Mouse (Mus musculus) midbrain, embryonic 14.5 days (tissue): ENCODE measurements around the gene Rbfox2. TPM values are rescaled to one million over a fixed set of nuclear protein-coding genes. Genes with fewer than 3 reads are reported as not detected.

Experiments
- ATAC-seq: fragments of 200-750 bp; cut with Nextera tagmentation; 2 replicates; pipeline ENCODE4 v1.8.0; 2017; ENCODE audit warnings: moderate number of reproducible peaks, moderate library complexity; ENCODE audit not compliant: low FRiP score, low TSS enrichment
- DNase-seq: peaks from one replicate; pipeline ENCODE4 v3.0.0-alpha.2; 2015
- H3K27ac ChIP-seq: fragments of 300-500 bp; sonication (generic); replicated peaks from 2 replicates; pipeline ENCODE4 v1.5.1; 2014; ENCODE audit warnings: mild to moderate bottlenecking, low read depth, low read length, moderate library complexity
- H3K27me3 ChIP-seq: fragments of 300-500 bp; sonication (generic); 2 replicates; pipeline ENCODE4 v1.6.1; 2014; ENCODE audit warnings: low read length, control low read depth, mixed read lengths; ENCODE audit not compliant: control insufficient read depth, insufficient read depth
- H3K36me3 ChIP-seq: fragments of 300-500 bp; sonication (generic); 2 replicates; pipeline ENCODE4 v1.6.1; 2014; ENCODE audit warnings: low read length, control low read depth; ENCODE audit not compliant: control insufficient read depth, insufficient read depth
- H3K4me1 ChIP-seq: fragments of 300-500 bp; sonication (generic); 2 replicates; pipeline ENCODE4 v1.6.1; 2014; ENCODE audit warnings: mild to moderate bottlenecking, antibody characterized with exemption, low read length, control low read depth; ENCODE audit not compliant: control insufficient read depth, insufficient read depth
- H3K4me2 ChIP-seq: fragments of 300-500 bp; sonication (generic); 2 replicates; pipeline ENCODE4 v1.6.1; 2014; ENCODE audit warnings: mild to moderate bottlenecking, low read length, moderate library complexity
- H3K4me3 ChIP-seq: fragments of 300-500 bp; sonication (generic); replicated peaks from 2 replicates; pipeline ENCODE4 v1.5.1; 2014; ENCODE audit warnings: low read depth, low read length
- H3K9ac ChIP-seq: fragments of 300-500 bp; sonication (generic); replicated peaks from 2 replicates; pipeline ENCODE4 v1.6.1; 2014; ENCODE audit warnings: mild to moderate bottlenecking, low read length, moderate library complexity
- H3K9me3 ChIP-seq: fragments of 300-500 bp; sonication (generic); 2 replicates; pipeline ENCODE4 v1.6.1; 2016; ENCODE audit warnings: low read length, control low read depth, mixed read lengths; ENCODE audit not compliant: control insufficient read depth
- WGBS: fragments of 180-500 bp; shearing (Covaris S2); extraction: QIAGEN DNeasy Blood & Tissue Kit; methylation state at CpG from one replicate; pipeline ENCODE4 v1.1.7; 2014; 5-methylcytosine and 5-hydroxymethylcytosine counted together
- polyA plus RNA-seq: library from polyadenylated mRNA; unstranded; fragments of >200 nt; fragmentation: Nextera tagmentation; extraction: Ambion mirVana; gene quantifications from 2 replicates; pipeline ENCODE4 v1.2.1, GENCODE M21; 2014

Rbfox2 gene
- polyA plus RNA-seq, 1 experiment from 2014 or later: 195 TPM

DNA sequence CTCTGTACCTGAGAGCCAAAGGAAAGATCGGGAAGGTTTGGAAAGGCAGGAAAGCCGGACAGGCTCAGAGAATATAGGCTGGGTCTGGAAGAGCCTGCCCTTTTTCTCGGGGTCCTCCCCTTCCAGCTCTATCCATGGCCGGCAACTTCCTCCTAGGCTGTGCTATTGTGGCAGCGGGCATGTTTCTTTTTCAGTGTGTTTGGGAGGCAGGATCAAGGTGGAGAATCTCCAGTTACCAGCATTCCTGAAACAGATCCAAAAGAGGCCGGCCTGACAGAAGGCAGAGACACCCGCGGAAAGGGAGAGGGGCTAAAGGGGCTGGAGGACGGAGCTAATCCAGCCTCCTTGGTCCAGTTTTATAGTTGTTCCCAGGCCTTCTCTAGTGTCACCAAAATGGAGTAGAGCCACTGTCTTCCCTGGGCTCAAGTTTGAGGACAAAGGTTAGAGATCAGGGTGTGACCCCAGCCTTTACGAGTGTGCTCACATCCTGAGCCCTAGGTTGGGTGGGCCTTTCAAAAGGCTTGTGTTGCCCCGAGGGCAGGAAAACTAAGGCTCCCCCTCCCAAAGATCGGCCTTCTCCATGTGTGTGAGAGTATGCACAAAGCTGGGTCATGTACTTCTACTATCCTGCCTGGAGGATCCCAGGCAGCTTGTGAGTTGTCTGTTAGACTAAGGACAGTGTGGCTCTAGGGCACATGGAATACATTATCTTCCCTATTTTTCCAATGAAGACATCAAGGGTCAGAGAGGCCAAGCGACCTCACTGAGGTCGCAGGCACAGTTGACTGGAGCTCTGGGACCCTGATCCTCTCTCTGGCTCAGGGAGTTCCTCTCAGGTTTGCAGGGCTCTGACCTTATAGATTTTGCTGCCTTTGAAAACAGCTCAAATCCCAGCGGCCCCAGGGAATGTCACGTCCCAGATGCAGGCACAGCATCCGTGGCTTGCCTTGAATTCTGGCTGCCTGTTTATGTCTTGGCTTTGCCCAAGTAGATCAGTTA, 37.6 kb upstream of the Rbfox2 start:
- no peaks in the 10 kb centered on the region for H3K9me3 ChIP-seq
- no peak overlapping the region for H3K9ac ChIP-seq
- peak overlapping the region; percentile 55 for H3K27ac ChIP-seq
- peaks cover 18% of the 10 kb centered on the region for H3K4me1 ChIP-seq
- no peaks in the 10 kb centered on the region for H3K27me3 ChIP-seq
- 44% methylated on average over 17 of the region's 17 CpGs for WGBS
- no peak for ATAC-seq
- H3K4me3 ChIP-seq: no peak overlapping the region
- H3K36me3 ChIP-seq: no peaks in the 10 kb centered on the region
- no peak for DNase-seq
- H3K4me2 ChIP-seq: peak overlapping the region; percentile 39

DNA sequence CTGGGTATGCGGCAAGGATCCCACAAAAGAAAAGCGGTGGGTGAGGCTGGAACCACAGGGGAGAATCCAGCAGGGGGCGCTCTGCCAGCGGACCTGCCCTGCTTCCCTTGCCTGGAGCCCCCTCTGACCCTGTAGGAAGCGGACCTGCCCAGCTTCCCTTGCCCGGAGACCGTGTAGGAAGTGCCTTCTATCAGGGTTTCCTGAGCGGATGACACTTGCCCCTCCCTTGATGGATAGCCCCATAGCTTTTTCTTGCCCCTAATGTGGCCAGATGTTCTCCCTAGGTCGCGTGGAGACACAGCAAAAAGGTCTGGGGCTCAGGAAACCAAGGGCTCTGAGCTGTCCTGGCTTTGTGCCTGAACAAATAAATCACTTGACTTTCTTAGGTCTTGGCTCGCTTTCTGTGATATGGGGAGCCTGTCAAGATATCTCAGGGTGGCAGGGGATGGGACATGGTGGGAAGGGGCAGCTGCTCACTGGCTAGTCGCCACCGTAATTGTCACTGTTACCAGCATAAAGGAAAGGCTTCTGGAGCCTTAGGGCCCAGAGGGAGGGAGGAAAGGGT, 36.8 kb upstream of the Rbfox2 start:
- H3K4me3 ChIP-seq: peak overlapping the region; percentile 11; the same call in 1 of the 2 replicates
- H3K9me3 ChIP-seq: no peaks in the 10 kb centered on the region
- peak overlapping the region; percentile 55 for H3K27ac ChIP-seq
- peak overlapping the region; percentile 39 for H3K4me2 ChIP-seq
- no peaks in the 10 kb centered on the region for H3K36me3 ChIP-seq
- DNase-seq (peak; percentile 82), ATAC-seq (peak; percentile 46; the same call in 1 of the 2 replicates)
- peaks cover 18% of the 10 kb centered on the region for H3K4me1 ChIP-seq
- no peaks in the 10 kb centered on the region for H3K27me3 ChIP-seq
- H3K9ac ChIP-seq: peak overlapping the region; percentile 46; the same call in 1 of the 2 replicates
- WGBS: 9% methylated on average over 13 of the region's 13 CpGs

DNA sequence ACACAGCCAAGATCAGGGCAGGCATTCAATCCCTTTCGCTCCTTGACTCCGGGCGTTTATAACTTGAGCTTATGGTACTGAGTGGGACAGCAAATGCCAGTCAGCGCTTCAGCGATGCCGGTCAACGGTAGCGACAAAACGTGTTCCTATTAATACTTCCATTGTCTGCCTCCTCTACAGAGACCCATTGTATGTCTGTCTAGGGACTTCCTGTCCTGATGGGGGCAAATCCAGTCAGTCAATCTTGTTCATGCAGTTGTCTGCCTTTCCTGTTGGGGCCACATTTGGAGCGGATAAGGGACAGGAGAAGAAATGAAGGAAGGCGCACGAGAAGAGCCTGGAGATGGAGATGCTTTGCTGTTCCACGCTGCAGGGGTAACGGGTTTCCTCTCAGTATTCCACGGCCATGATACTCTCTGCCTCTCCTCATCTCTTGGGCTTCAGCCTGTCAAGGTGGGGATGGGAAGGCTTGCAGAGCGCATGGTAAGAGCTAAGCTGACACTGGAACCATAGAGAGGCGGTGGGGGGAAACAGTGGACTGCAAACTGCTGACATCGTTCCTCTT, 36.2 kb upstream of the Rbfox2 start:
- Histone ChIP-seq H3K9me3 (no peaks in the 10 kb centered on the region), H3K36me3 (no peaks in the 10 kb centered on the region), H3K27ac (peak overlapping the region; percentile 38; the same call in 1 of the 2 replicates), H3K27me3 (no peaks in the 10 kb centered on the region), H3K4me1 (peaks cover 18% of the 10 kb centered on the region), H3K4me2 (peak overlapping the region; percentile 39), H3K9ac (peak overlapping the region; percentile 46; the same call in 1 of the 2 replicates), H3K4me3 (peak overlapping the region; percentile 11; the same call in 1 of the 2 replicates)
- peak; percentile 6; the same call in 1 of the 2 replicates for ATAC-seq
- WGBS: 24% methylated on average over 18 of the region's 18 CpGs
- DNase-seq: no peak

DNA sequence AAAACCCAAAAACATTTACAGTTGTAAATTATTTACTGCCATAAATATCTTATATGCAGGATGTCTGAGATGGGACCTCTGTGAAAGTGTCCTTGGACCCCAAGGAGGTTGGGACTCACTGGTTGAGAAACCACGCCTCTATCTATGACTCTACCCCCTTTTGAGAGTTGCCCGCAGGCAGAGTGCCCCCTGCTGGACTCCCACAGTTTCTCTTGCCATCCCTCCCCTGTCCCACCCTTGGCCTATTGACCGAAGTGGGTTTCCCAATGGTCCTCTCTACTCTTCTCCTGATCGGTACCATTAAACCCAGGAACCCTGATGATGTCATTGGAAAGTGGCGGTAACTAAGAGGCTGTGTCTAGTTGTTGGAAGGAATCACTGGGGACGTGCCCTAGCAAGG, 35.2 kb upstream of the Rbfox2 start:
- Histone ChIP-seq H3K9me3 (no peaks in the 10 kb centered on the region), H3K4me1 (peaks cover 18% of the 10 kb centered on the region), H3K36me3 (no peaks in the 10 kb centered on the region), H3K27ac (no peak overlapping the region), H3K9ac (no peak overlapping the region), H3K4me3 (no peak overlapping the region), H3K4me2 (no peak overlapping the region), H3K27me3 (no peaks in the 10 kb centered on the region)
- no peak for DNase-seq
- ATAC-seq: no peak
- 91% methylated on average over 6 of the region's 6 CpGs for WGBS

DNA sequence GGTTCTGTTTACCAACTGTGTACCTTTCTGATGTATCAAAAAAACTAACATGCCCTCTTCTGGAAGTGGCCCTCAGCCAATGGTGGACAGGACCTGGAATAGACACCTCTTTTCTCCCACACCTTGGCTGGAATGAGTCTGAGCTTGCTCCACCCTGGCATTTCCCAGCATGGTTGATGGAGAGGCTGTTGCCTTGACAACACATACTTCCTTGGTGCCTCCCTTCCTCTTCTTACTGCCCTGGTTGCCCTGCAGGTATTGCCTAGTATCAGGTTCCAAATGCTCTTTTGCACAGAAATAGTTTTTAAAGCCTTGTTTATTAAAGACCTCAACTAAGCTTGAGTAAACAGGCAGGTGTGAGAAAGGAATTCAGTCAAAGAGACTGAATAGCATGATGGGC, 33.8 kb upstream of the Rbfox2 start:
- no peak overlapping the region for H3K4me3 ChIP-seq
- DNase-seq (no peak), ATAC-seq (no peak)
- no peak overlapping the region for H3K4me2 ChIP-seq
- no peaks in the 10 kb centered on the region for H3K27me3 ChIP-seq
- peaks cover 22% of the 10 kb centered on the region for H3K4me1 ChIP-seq
- H3K36me3 ChIP-seq: no peaks in the 10 kb centered on the region
- no peaks in the 10 kb centered on the region for H3K9me3 ChIP-seq
- H3K9ac ChIP-seq: no peak overlapping the region
- no peak overlapping the region for H3K27ac ChIP-seq

DNA sequence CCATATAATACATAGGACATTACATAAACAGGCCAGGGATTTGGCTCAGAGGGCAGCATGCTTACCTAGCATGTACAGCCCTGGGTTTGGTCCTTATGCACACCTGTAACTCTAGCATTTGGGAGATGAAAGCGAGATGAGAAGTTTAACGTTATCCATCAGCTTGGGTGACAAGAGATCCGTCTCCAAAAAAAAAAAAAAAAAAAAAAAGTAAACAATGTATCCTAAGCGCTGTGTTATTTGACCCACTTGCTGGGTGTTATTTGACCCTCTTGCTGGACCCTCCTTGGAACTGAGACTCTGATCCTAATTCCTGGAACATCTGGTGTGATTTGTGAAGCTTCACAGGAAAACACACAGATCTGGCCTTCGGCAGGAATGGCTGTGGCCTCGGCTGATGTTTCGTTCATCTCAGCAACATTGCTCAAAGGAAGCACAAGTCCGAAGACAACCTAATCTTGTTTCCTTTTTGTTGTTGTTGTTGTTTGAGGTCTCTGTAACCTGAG, 32.2 kb upstream of the Rbfox2 start:
- DNase-seq: no peak
- H3K9ac ChIP-seq: no peak overlapping the region
- no peaks in the 10 kb centered on the region for H3K27me3 ChIP-seq
- 87% methylated on average over 8 of the region's 8 CpGs for WGBS
- H3K4me2 ChIP-seq: no peak overlapping the region
- ATAC-seq: no peak
- no peak overlapping the region for H3K4me3 ChIP-seq
- H3K36me3 ChIP-seq: no peaks in the 10 kb centered on the region
- H3K4me1 ChIP-seq: peaks cover 14% of the 10 kb centered on the region
- H3K9me3 ChIP-seq: no peaks in the 10 kb centered on the region
- no peak overlapping the region for H3K27ac ChIP-seq

DNA sequence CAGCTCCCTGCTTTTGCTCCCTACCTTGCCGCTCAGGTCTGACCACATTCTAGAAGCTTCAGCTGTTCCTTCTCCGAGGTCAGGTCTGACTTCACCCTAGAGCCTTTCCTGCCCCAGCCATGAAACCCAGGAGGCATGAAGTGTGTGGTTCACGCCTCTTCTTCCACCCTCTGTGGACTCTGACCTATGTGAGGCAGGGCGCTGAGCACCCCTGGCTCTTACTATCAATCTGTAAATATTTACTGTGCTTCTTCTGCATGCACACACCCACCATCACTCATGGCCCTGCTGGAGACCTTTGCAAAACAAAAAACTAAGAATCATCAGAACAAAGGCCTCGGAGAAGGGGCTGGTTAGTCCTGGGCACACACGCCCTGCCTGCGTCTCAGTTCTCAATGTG, 31.6 kb upstream of the Rbfox2 start:
- Histone ChIP-seq H3K9ac (no peak overlapping the region), H3K36me3 (no peaks in the 10 kb centered on the region), H3K4me3 (no peak overlapping the region), H3K4me1 (peaks cover 11% of the 10 kb centered on the region; the same call in 1 of the 2 replicates), H3K4me2 (no peak overlapping the region), H3K9me3 (no peaks in the 10 kb centered on the region), H3K27ac (no peak overlapping the region), H3K27me3 (no peaks in the 10 kb centered on the region)
- ATAC-seq: no peak
- WGBS: 78% methylated on average over 7 of the region's 7 CpGs
- no peak for DNase-seq

DNA sequence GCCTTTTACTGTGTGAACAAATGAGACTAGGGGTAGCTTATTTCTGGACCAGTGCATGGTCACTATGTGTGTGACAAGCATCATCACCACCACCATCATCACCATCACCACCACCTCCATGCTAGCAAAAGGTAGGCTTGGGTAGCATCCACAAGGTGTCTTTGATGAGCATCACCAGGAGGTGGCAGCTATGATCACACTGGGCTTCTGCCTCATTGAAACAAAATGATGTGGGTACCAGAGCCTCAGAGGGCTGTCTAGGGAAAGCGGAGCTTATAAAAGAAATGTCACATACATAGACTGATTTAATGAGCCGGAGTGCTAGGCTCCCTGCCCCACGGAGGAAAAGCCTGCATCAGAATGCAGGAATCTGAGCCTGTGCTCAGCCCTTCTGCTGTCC, 31.1 kb upstream of the Rbfox2 start:
- Histone ChIP-seq H3K4me3 (no peak overlapping the region), H3K4me2 (no peak overlapping the region), H3K9me3 (no peaks in the 10 kb centered on the region), H3K9ac (no peak overlapping the region), H3K27ac (no peak overlapping the region), H3K4me1 (peaks cover 8% of the 10 kb centered on the region; the same call in 1 of the 2 replicates), H3K36me3 (no peaks in the 10 kb centered on the region), H3K27me3 (no peaks in the 10 kb centered on the region)
- ATAC-seq (no peak), DNase-seq (no peak)
- 70% methylated on average over 3 of the region's 3 CpGs for WGBS
